Mouse (Mus musculus) fat pad, adult 2 months (tissue): Measurements from ENCODE around the gene Tpbg.
"Not testable (repeated sequence)": the region's sequence is repeated elsewhere in the genome, so short reads cannot be mapped to it uniquely, and the experiment has no call there.

Experiments used
- DNase-seq: peaks from one replicate; pipeline ENCODE4 v3.0.0-alpha.2; 2011; ENCODE audit warnings: low read depth, low spot score; ENCODE audit errors: extremely low read depth

Gene Tpbg

GRCm38 (mm10) chr9:85842351-85843011 is at the start of gene Tpbg:
Gene Tpbg, plus strand, starts transcription at chr9:85842380.
- DNase-seq: no peak

- DNase-seq: not testable (repeated sequence)
Observed at GRCm38 (mm10) chr9:85801986-85802385, 40.2 kb upstream of the Tpbg start.

- no peak for DNase-seq
Observed at GRCm38 (mm10) chr9:85802563-85802962, 39.6 kb upstream of the Tpbg start.

GRCm38 (mm10) chr9:85806411-85806810 is 35.8 kb upstream of the Tpbg start:
- no peak for DNase-seq

GRCm38 (mm10) chr9:85809246-85809645 is 32.9 kb upstream of the Tpbg start:
- DNase-seq: no peak

- DNase-seq: no peak
Observed at GRCm38 (mm10) chr9:85820829-85821228, 21.4 kb upstream of the Tpbg start.

GRCm38 (mm10) chr9:85835521-85836425 is 6.4 kb upstream of the Tpbg start:
- DNase-seq: no peak

- DNase-seq: no peak
Observed at GRCm38 (mm10) chr9:85839626-85840025, 2.6 kb upstream of the Tpbg start.

GRCm38 (mm10) chr9:85841891-85842290 is 289 bp upstream of the Tpbg start:
- DNase-seq: peak; percentile 42

GRCm38 (mm10) chr9:85843031-85843890 is 1.1 kb downstream of the Tpbg start:
- no peak for DNase-seq

GRCm38 (mm10) chr9:85843891-85844646 is 1.9 kb downstream of the Tpbg start:
- DNase-seq: no peak

- DNase-seq: peak; percentile 14
Observed at GRCm38 (mm10) chr9:85844647-85844983, 2.4 kb downstream of the Tpbg start.

GRCm38 (mm10) chr9:85846186-85846585 is 4.0 kb downstream of the Tpbg start:
- DNase-seq: no peak

- no peak for DNase-seq
Observed at GRCm38 (mm10) chr9:85854780-85855179, 12.6 kb downstream of the Tpbg start.

- no peak for DNase-seq
Observed at GRCm38 (mm10) chr9:85856511-85856910, 14.3 kb downstream of the Tpbg start.

GRCm38 (mm10) chr9:85861065-85861464 is 18.9 kb downstream of the Tpbg start:
- no peak for DNase-seq

- DNase-seq: no peak
Observed at GRCm38 (mm10) chr9:85862562-85862961, 20.4 kb downstream of the Tpbg start.

- no peak for DNase-seq
Observed at GRCm38 (mm10) chr9:85872908-85873307, 30.7 kb downstream of the Tpbg start.

GRCm38 (mm10) chr9:85893681-85894080 is 51.5 kb downstream of the Tpbg start:
- DNase-seq: no peak
